Mouse (Mus musculus) brain, adult 10 weeks (tissue): ENCODE measurements around the gene Tescl. TPM values are rescaled to one million over a fixed set of nuclear protein-coding genes. Genes with fewer than 3 reads are reported as not detected.

ENCODE experiments used
- polyA plus RNA-seq: library from polyadenylated mRNA; stranded (reverse); fragments of 350-450 nt; fragmentation: Illumina TruSeq; extraction: RNeasy Lipid Tissue Mini Kit (QIAGEN cat#74804); gene quantifications from one replicate; pipeline ENCODE4 v1.2.3, GENCODE M21; 2015; ENCODE audit warnings: low read depth, low replicate concordance

Gene Tescl
- not detected for polyA plus RNA-seq

DNA sequence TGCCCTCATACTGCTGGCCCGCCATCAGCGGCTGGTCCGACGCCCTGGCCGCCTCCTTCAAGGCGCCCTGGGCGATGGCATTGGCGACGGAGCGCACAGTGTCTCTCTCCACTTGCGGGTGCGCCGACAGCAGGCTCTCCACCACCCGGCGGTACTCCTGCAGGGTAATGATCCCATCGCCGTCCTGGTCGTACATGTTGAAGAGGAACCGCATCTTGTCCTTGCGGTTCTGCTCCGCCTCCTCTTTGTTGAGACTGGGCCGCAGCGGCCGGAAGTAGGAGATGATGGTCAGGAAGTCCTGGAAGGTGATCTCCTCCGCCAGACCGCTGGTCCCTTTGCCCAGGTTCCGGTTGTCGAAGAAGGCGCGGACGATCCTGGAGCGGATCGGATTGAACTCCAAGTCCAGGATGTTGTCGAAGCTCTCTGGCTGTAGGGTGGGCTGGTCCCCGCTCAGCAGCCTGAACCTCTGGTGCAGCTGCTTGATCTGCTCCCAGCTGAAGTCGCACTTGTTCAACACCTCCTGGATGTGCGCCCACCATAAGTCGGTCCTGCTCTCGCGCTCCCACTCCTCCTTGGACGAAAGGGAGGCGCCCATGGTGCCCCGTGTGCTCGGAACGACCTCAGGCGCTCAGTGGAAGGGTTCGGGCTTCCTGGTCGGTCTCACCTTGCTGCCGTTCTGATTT lies at the start of gene Tescl:
Tescl (minus strand) TSS at position 633 of the 683 bp plus-strand sequence.

DNA sequence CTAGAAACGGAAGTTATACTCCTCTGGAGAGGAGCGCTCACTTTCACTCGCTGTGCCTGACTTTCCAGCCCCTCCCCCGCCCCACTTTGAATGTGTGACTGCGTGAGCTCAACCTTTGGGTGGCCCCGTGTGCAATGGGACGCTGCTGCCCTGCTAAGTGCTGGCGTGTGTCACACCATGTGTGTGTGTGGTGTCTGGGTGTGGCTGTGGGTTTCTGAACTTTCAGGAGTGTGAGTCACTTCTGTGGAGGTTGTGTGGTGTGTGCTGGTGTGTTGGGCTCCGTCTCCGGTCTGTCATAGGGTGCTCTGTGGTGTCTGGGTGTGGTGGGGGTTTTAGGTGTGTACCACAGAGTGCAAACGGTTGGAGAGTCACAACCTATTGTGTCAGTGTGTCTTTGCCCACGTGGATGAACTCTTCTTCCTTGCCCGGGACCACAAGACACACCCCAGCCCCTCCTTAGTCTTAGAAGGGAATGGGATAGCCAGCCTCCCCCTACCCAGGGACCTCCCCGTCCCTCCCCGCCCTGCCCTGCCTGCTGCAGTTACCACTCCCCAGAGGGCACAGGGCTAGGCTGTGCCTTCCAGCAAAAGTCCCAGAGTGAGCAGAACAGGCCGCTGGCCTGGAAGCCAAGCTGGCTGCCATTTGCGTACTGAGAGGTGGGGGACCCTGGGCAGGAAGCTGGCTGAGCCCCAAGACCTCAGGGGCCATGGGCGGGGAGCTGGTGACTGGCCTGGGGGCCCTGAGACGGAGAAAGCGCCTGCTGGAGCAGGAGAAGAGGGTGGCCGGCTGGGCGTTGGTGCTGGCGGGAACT lies 36.2 kb upstream of the Tescl start, which contains the start of gene Kcnn4:
Kcnn4 (plus strand) TSS at position 533 of the 811 bp plus-strand sequence.

DNA sequence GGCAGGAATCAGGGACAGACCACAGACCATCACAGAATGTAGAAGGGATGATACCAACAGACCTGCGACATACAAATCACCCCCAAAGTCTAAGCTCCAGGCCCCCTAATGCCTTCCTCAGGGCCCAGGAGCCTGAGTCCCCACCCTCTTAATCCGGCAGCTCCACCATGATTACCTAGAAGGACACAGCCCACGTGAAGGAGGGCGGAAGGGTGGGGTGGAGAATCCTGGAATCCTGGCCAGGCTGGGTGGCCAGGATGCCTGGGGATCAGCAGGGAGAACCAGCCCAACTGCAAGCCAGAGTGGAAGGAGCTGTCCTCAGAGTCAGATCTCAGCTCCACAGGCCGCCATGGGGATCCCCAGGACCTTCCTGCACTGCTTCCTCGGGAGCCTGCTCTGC lies 15.2 kb upstream of the Tescl start, which contains the start of gene Lypd5:
Lypd5 (plus strand) TSS at position 301 of the 400 bp plus-strand sequence.

DNA sequence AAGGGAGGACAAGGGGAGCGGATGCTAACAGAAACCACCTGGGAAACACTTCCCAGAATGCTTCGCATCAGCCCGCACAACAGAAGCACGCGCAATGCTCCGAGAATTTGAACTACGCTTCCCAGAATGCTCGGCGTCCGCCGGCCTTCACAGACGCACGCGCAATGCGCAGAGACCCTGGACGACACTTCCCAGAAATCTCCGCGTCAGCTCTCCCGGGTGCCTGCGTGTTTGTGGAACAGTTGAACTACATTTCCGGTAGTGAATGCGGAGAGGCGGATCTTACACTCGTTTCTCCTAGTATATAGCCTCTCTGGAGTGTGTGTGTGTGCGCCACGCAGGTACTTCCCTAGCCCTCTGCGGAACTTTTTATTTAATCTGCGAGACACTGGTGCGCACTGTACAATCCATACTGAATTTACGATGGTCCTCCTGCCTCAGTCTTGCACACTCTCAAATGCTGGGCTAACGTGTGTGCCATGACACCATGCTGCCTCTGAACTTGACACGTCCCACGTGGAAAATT lies 17.1 kb downstream of the Tescl start, which contains the start of gene Zfp94:
Zfp94 (minus strand) TSS at position 100 of the 526 bp plus-strand sequence.

DNA sequence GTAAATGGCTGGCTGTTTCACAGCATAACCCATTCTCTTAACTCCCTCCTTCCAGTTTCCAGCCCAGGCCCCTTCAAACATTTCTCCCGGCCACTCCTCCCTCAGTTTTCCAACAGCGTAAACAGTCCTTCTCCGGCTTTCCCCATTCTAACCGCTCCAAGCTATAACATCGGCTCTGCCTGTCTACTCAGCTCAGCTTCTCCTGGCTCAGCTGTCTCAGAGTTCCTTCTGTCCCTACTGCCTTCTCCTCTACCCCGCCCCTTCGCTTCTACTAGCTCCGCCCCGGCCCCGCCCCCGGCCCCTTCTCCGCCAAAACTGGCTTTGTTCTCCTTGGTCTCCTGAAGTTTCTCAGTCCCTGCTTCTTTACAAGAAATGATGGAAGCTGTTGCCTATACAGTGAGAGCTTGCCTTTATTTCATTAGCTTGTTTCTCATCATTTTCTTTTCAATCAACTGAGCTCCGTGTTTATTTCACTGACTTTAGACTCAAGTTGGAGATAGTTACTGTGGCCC lies 32.9 kb downstream of the Tescl start, which contains the start of gene Zfp61:
Zfp61 (minus strand) TSS at position 462 of the 512 bp plus-strand sequence.

Other genes starting within 250 kb of the Tescl start
- gene Zfp112, start 221.6 kb downstream of the Tescl start, polyA plus RNA-seq = 7.9 TPM
- gene Zfp235, start 199.8 kb downstream of the Tescl start, polyA plus RNA-seq = 13.9 TPM
- 3.5 TPM for gene Zfp114, start 158.9 kb downstream of the Tescl start, polyA plus RNA-seq
- 6.0 TPM for gene Zfp111, start 122.5 kb downstream of the Tescl start, polyA plus RNA-seq
- gene Zfp109, start 96.4 kb downstream of the Tescl start, polyA plus RNA-seq = 6.1 TPM
- 6.8 TPM for gene Zfp108, start 79.1 kb downstream of the Tescl start, polyA plus RNA-seq
- gene Zfp93, start 63.5 kb downstream of the Tescl start, polyA plus RNA-seq = 8.8 TPM
- 22.7 TPM for gene Zfp61, start 32.7 kb downstream of the Tescl start, polyA plus RNA-seq
- gene Zfp94, start 17.3 kb downstream of the Tescl start, polyA plus RNA-seq = 17.8 TPM
- gene Lypd5, start 15.3 kb upstream of the Tescl start, polyA plus RNA-seq = not detected
- not detected for gene Kcnn4, start 36.3 kb upstream of the Tescl start, polyA plus RNA-seq
- 32.4 TPM for gene Smg9, start 65.7 kb upstream of the Tescl start, polyA plus RNA-seq
- not detected for gene Irgc1, start 118.4 kb upstream of the Tescl start, polyA plus RNA-seq
- 0.91 TPM for gene Plaur, start 128.5 kb upstream of the Tescl start, polyA plus RNA-seq
- 236 TPM for gene Cadm4, start 148.1 kb upstream of the Tescl start, polyA plus RNA-seq
- gene Zfp428, start 173.1 kb upstream of the Tescl start, polyA plus RNA-seq = 43.4 TPM
- not detected for gene AC161166.1, start 178.5 kb upstream of the Tescl start, polyA plus RNA-seq
- gene Irgq, start 196.8 kb upstream of the Tescl start, polyA plus RNA-seq = 40.0 TPM
- gene Pinlyp, start 212.2 kb upstream of the Tescl start, polyA plus RNA-seq = not detected
- gene Xrcc1, start 212.4 kb upstream of the Tescl start, polyA plus RNA-seq = 29.4 TPM